Mouse (Mus musculus) sigmoid colon, adult 10 weeks (tissue): ENCODE results near the gene Gm17087. TPM values are rescaled to one million over a fixed set of nuclear protein-coding genes. Genes with fewer than 3 reads are reported as not detected.

Source experiments
- polyA plus RNA-seq: library from polyadenylated mRNA; stranded (reverse); fragments of 350-450 nt; fragmentation: Illumina TruSeq; extraction: RNeasy Lipid Tissue Mini Kit (QIAGEN cat#74804); gene quantifications from one replicate; pipeline ENCODE4 v1.2.3, GENCODE M21; 2014; ENCODE audit warnings: low read depth, low replicate concordance

The Gm17087 gene
- not detected for polyA plus RNA-seq

GRCm38 (mm10) chr17:8566850-8567249 is at the start of gene Gm17087:
Gene Gm17087 (minus strand): TSS chr17:8566950.

GRCm38 (mm10) chr17:8525225-8525721 is 41.5 kb downstream of the Gm17087 start, which contains the start of gene Pde10a:
Gene Pde10a (plus strand): TSS chr17:8525372.

Other genes with a start within 250 kb of the Gm17087 start
- gene Prr18, start 229.5 kb downstream of the Gm17087 start, polyA plus RNA-seq = not detected
- gene T2, start 211.0 kb downstream of the Gm17087 start, polyA plus RNA-seq = not detected
- gene T, start 132.5 kb downstream of the Gm17087 start, polyA plus RNA-seq = not detected
- gene Pde10a, start 41.6 kb downstream of the Gm17087 start, polyA plus RNA-seq = 1.2 TPM